Mouse (Mus musculus) midbrain, embryonic 11.5 days (tissue): Measurements from ENCODE around the gene Wtip. TPM values are rescaled to one million over a fixed set of nuclear protein-coding genes. Genes with fewer than 3 reads are reported as not detected.
"Not testable (repeated sequence)": the region's sequence is repeated elsewhere in the genome, so short reads cannot be mapped to it uniquely, and the experiment has no call there.

Experiments
- ATAC-seq: fragments of 200-750 bp; cut with Nextera tagmentation; 2 replicates; pipeline ENCODE4 v1.8.0; 2017; ENCODE audit warnings: moderate TSS enrichment, moderate library complexity; ENCODE audit not compliant: low FRiP score
- DNase-seq: peaks from one replicate; pipeline ENCODE4 v3.0.0; 2015; ENCODE audit warnings: low spot score; ENCODE audit errors: missing footprints
- H3K27ac ChIP-seq: fragments of 300-500 bp; sonication (generic); 2 replicates; pipeline ENCODE4 v1.5.1; 2014; ENCODE audit warnings: low read depth, low read length
- H3K27me3 ChIP-seq: fragments of 300-500 bp; sonication (generic); 2 replicates; pipeline ENCODE4 v1.6.1; 2014; ENCODE audit warnings: mild to moderate bottlenecking, low read length, moderate library complexity, mixed read lengths; ENCODE audit not compliant: control insufficient read depth, insufficient read depth
- H3K36me3 ChIP-seq: fragments of 300-500 bp; sonication (generic); 2 replicates; pipeline ENCODE4 v1.6.1; 2014; ENCODE audit warnings: mild to moderate bottlenecking, low read length, moderate library complexity, mixed read lengths; ENCODE audit not compliant: control insufficient read depth, insufficient read depth
- H3K4me1 ChIP-seq: fragments of 300-500 bp; sonication (generic); 2 replicates; pipeline ENCODE4 v1.6.1; 2014; ENCODE audit warnings: low read length; ENCODE audit not compliant: control insufficient read depth, insufficient read depth
- H3K4me2 ChIP-seq: fragments of 300-500 bp; sonication (generic); 2 replicates; pipeline ENCODE4 v1.6.1; 2014; ENCODE audit warnings: mild to moderate bottlenecking, moderate library complexity
- H3K4me3 ChIP-seq: fragments of 300-500 bp; sonication (generic); 2 replicates; pipeline ENCODE4 v1.5.1; 2014; ENCODE audit warnings: low read depth, low read length
- H3K9ac ChIP-seq: fragments of 300-500 bp; sonication (generic); 2 replicates; pipeline ENCODE4 v1.6.1; 2014; ENCODE audit warnings: low read length
- H3K9me3 ChIP-seq: fragments of 300-500 bp; sonication (generic); 2 replicates; pipeline ENCODE4 v1.6.1; 2016; ENCODE audit warnings: low read length; ENCODE audit not compliant: control insufficient read depth
- WGBS: fragments of 180-500 bp; shearing (Covaris S2); extraction: QIAGEN DNeasy Blood & Tissue Kit; methylation state at CpG from one replicate; pipeline ENCODE4 v1.1.7; 2014; 5-methylcytosine and 5-hydroxymethylcytosine counted together
- polyA plus RNA-seq: library from polyadenylated mRNA; unstranded; fragments of >200 nt; fragmentation: Nextera tagmentation; extraction: Ambion mirVana; gene quantifications from 2 replicates; pipeline ENCODE4 v1.2.1, GENCODE M21; 2014

Wtip gene
- polyA plus RNA-seq, 1 experiment from 2014 or later = 2.7 TPM

GRCm38 (mm10) chr7:34094911-34095481, 38.1 kb downstream of the Wtip start, which contains the start of gene Scgb1b30:
Scgb1b30 (plus strand) TSS chr7:34095431.
- DNase-seq (no peak), ATAC-seq (no peak)
- no peak within 1 kb of the TSS for H3K4me2 ChIP-seq
- WGBS = 75% methylated on average over 3 of the region's 3 CpGs
- H3K27ac ChIP-seq = no peak within 1 kb of the TSS
- H3K9me3 ChIP-seq = peaks cover 4% of the 10 kb centered on the region; the same call in 1 of the 2 replicates
- H3K9ac ChIP-seq = no peak within 1 kb of the TSS
- H3K4me1 ChIP-seq = no peaks in the 10 kb centered on the region
- no peak within 1 kb of the TSS for H3K4me3 ChIP-seq
- no peaks in the 10 kb centered on the region for H3K27me3 ChIP-seq
- H3K36me3 ChIP-seq = no peaks in the 10 kb centered on the region

DNA sequence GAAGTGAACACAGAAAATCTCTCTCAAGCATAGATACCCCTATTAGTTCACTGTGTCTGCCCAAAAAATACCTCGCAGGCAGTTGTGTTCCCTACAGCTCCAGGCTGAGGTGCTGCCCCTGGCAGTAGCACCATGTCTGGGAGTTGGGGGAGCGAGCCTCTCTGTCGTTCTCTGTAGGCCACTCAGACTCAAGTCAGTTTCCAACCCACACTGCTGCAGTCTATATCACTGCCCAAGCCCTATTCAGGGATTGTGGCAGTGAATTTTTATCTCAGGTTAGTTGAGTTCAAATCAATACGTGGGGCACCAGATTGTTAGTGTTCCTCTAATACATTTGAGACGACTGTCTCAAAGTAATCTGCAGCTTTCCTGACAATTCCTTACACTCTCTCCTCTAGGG, 64.9 kb downstream of the Wtip start:
- H3K27ac ChIP-seq, H3K9ac ChIP-seq, H3K36me3 ChIP-seq, H3K4me1 ChIP-seq, H3K9me3 ChIP-seq, H3K4me2 ChIP-seq, H3K27me3 ChIP-seq, ATAC-seq, H3K4me3 ChIP-seq, DNase-seq: not testable (repeated sequence)
- 72% methylated on average over 5 of the region's 5 CpGs for WGBS

Other genes with a start within 250 kb of the Wtip start
- not detected in 2 replicates for gene Scgb2b26, start 188.2 kb downstream of the Wtip start, polyA plus RNA-seq
- gene Scgb2b27, start 119.3 kb downstream of the Wtip start, polyA plus RNA-seq = not detected in 2 replicates
- gene Scgb1b27, start 111.8 kb downstream of the Wtip start, polyA plus RNA-seq = not detected in 2 replicates
- gene Scgb1b30, start 37.8 kb downstream of the Wtip start, polyA plus RNA-seq = not detected in 2 replicates
- gene Uba2, start 36.3 kb upstream of the Wtip start, polyA plus RNA-seq = 273 and 283 TPM in 2 replicates
- gene Pdcd2l, start 63.4 kb upstream of the Wtip start, polyA plus RNA-seq = 63.0 and 68.3 TPM in 2 replicates
- 277 and 282 TPM in 2 replicates for gene Gpi1, start 97.1 kb upstream of the Wtip start, polyA plus RNA-seq
- 0.44 TPM in 1 of 2 replicates, not detected in the other for gene Gm6096, start 117.8 kb upstream of the Wtip start, polyA plus RNA-seq
- gene 4931406P16Rik, start 180.3 kb upstream of the Wtip start, polyA plus RNA-seq = 27.4 and 29.8 TPM in 2 replicates